Mouse (Mus musculus) bone marrow macrophage, adult 2 months (primary cell): ENCODE data around the gene Tmem259. TPM values are rescaled to one million over a fixed set of nuclear protein-coding genes. Genes with fewer than 3 reads are reported as not detected.

Experiments
- H3K27ac ChIP-seq: 2 replicates; pipeline ENCODE4 v1.5.1; 2012; ENCODE audit warnings: low read depth, low read length; ENCODE audit not compliant: insufficient read depth
- H3K4me1 ChIP-seq: 2 replicates; pipeline ENCODE4 v1.6.1; 2012; ENCODE audit warnings: low read length; ENCODE audit not compliant: control insufficient read depth, insufficient read depth
- H3K4me3 ChIP-seq: 2 replicates; pipeline ENCODE4 v1.5.1; 2012; ENCODE audit warnings: mild to moderate bottlenecking, low read length, moderate library complexity; ENCODE audit not compliant: insufficient read depth
- CTCF ChIP-seq: IDR thresholded peaks from 2 replicates; pipeline ENCODE4 v1.5.1; 2012; ENCODE audit warnings: low read depth, mild to moderate bottlenecking, low read length, moderate library complexity
- POLR2A ChIP-seq: IDR thresholded peaks from 2 replicates; pipeline ENCODE4 v1.6.1; 2012; ENCODE audit warnings: mild to moderate bottlenecking, low read depth, low read length, borderline replicate concordance
- polyA plus RNA-seq: library from polyadenylated mRNA; stranded (reverse); fragments of >200 nt; gene quantifications from 2 replicates; pipeline ENCODE4 v1.2.4, GENCODE M21; 2012; ENCODE audit not compliant: missing spikeins, insufficient read depth, insufficient read length

Gene Tmem259
- polyA plus RNA-seq = 86.5 and 101 TPM in 2 replicates

- peak within 1 kb of the TSS; percentile 91 for H3K4me3 ChIP-seq
- H3K27ac ChIP-seq = peak within 1 kb of the TSS; percentile 87
- TF ChIP-seq CTCF = peak; percentile 53; the same call in 1 of the 2 replicates
- TF ChIP-seq POLR2A = no peak
- peaks cover 17% of the 10 kb centered on the region for H3K4me1 ChIP-seq
Observed at GRCm38 (mm10) chr10:79984195-79984816, at the start of gene Tmem259. Tmem259 (minus strand) TSS chr10:79984330.

- Histone ChIP-seq H3K4me3 (no peak overlapping the region), H3K4me1 (peaks cover 32% of the 10 kb centered on the region), H3K27ac (peak overlapping the region; percentile 91)
- TF ChIP-seq POLR2A (no peak), CTCF (no peak)
Observed at GRCm38 (mm10) chr10:80032799-80033480, 48.8 kb upstream of the Tmem259 start.

GRCm38 (mm10) chr10:80030736-80031135, 46.6 kb upstream of the Tmem259 start:
- no peak overlapping the region for H3K27ac ChIP-seq
- no peak for TF ChIP-seq CTCF
- TF ChIP-seq POLR2A = no peak
- peaks cover 33% of the 10 kb centered on the region for H3K4me1 ChIP-seq
- H3K4me3 ChIP-seq = no peak overlapping the region

GRCm38 (mm10) chr10:80030191-80030590, 46.1 kb upstream of the Tmem259 start:
- Histone ChIP-seq H3K4me3 (no peak overlapping the region), H3K4me1 (peaks cover 38% of the 10 kb centered on the region), H3K27ac (no peak overlapping the region)
- TF ChIP-seq CTCF (no peak), POLR2A (no peak)

GRCm38 (mm10) chr10:80028521-80028846, 44.4 kb upstream of the Tmem259 start:
- H3K4me1 ChIP-seq = peaks cover 41% of the 10 kb centered on the region
- TF ChIP-seq POLR2A = no peak
- no peak for TF ChIP-seq CTCF
- H3K27ac ChIP-seq = no peak overlapping the region
- no peak overlapping the region for H3K4me3 ChIP-seq

- H3K27ac ChIP-seq = no peak overlapping the region
- no peak for TF ChIP-seq CTCF
- no peak for TF ChIP-seq POLR2A
- H3K4me1 ChIP-seq = peaks cover 42% of the 10 kb centered on the region
- no peak overlapping the region for H3K4me3 ChIP-seq
Observed at GRCm38 (mm10) chr10:80027681-80028520, 43.8 kb upstream of the Tmem259 start.

- TF ChIP-seq CTCF (no peak), POLR2A (no peak)
- no peak overlapping the region for H3K27ac ChIP-seq
- H3K4me1 ChIP-seq = peaks cover 27% of the 10 kb centered on the region
- H3K4me3 ChIP-seq = no peak overlapping the region
Observed at GRCm38 (mm10) chr10:80025889-80026288, 41.8 kb upstream of the Tmem259 start.

- H3K4me1 ChIP-seq = peaks cover 29% of the 10 kb centered on the region
- H3K4me3 ChIP-seq = no peak overlapping the region
- TF ChIP-seq POLR2A (no peak), CTCF (no peak)
- H3K27ac ChIP-seq = no peak overlapping the region
Observed at GRCm38 (mm10) chr10:80025463-80025862, 41.3 kb upstream of the Tmem259 start.

- peak overlapping the region; percentile 84 for H3K27ac ChIP-seq
- H3K4me1 ChIP-seq = peaks cover 30% of the 10 kb centered on the region
- H3K4me3 ChIP-seq = no peak overlapping the region
- TF ChIP-seq CTCF (no peak), POLR2A (no peak)
Observed at GRCm38 (mm10) chr10:80025044-80025347, 40.9 kb upstream of the Tmem259 start.
